Mouse (Mus musculus): ENCODE data around the gene Olfr381. TPM values are rescaled to one million over a fixed set of nuclear protein-coding genes. Genes with fewer than 3 reads are reported as not detected.
"Not testable (repeated sequence)": the region's sequence is repeated elsewhere in the genome, so short reads cannot be mapped to it uniquely, and the experiment has no call there.

Olfr381 gene
- not detected in 2 replicates for polyA plus RNA-seq (2011; ENCODE audit: insufficient read depth, insufficient read length, low read depth, missing spikeins)

GRCm38 (mm10) chr11:73491503-73491902, at the start of gene Olfr381:
Gene Olfr381 (minus strand): TSS chr11:73491603.
- Histone ChIP-seq H3K27me3 (ENCODE audit: control insufficient read depth, insufficient read depth, low read length, poor library complexity, severe bottlenecking) (no peaks in the 10 kb centered on the region), H3K27ac (ENCODE audit: insufficient read depth, low read length) (no peak within 1 kb of the TSS), H3K9me3 (replicated peaks; ENCODE audit: control insufficient read depth, insufficient read depth, low read length, poor library complexity, severe bottlenecking) (no peaks in the 10 kb centered on the region), H3K4me1 (ENCODE audit: control insufficient read depth, insufficient read depth, low read length) (no peaks in the 10 kb centered on the region), H3K36me3 (ENCODE audit: control insufficient read depth, insufficient read depth, low read length, poor library complexity, severe bottlenecking) (no peaks in the 10 kb centered on the region), H3K9ac (ENCODE audit: low read depth, poor library complexity, severe bottlenecking) (no peak within 1 kb of the TSS), H3K4me3 (ENCODE audit: low read depth, low read length) (no peak within 1 kb of the TSS)
- TF ChIP-seq POLR2A (IDR thresholded peaks at IDR 0.05; ENCODE audit: insufficient read depth, low read length) (no peak), CTCF (IDR thresholded peaks at IDR 0.05; ENCODE audit: low read depth, low read length) (no peak), EP300 (IDR thresholded peaks at IDR 0.05; ENCODE audit: insufficient read depth, low read depth, low read length) (no peak)

DNA sequence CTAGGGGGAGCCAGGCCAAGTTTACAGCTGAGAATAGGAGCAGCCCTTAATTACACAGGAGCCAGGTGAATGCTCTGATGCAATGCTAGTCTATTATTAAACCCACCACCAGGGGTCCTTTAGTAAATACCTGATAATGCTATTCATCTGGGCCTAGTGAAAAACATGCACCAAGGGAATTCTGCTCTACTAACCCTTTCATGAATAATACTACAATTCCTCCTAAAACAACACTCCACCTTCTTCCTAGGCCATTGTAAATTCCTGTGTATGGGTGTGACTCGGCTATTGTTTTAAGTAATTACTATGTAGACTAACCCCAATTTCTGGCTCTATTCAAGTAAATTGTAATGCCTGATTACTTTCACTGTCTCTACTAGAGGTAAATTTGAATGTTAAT, 37.6 kb upstream of the Olfr381 start:
- H3K27me3 ChIP-seq (ENCODE audit: control insufficient read depth, insufficient read depth, low read length, poor library complexity, severe bottlenecking); H3K4me1 ChIP-seq (ENCODE audit: control insufficient read depth, insufficient read depth, low read length); H3K9me3 ChIP-seq (replicated peaks; ENCODE audit: control insufficient read depth, insufficient read depth, low read length, poor library complexity, severe bottlenecking); H3K36me3 ChIP-seq (ENCODE audit: control insufficient read depth, insufficient read depth, low read length, poor library complexity, severe bottlenecking); H3K4me3 ChIP-seq (ENCODE audit: low read depth, low read length); H3K9ac ChIP-seq (ENCODE audit: low read depth, poor library complexity, severe bottlenecking): not testable (repeated sequence)
- H3K27ac ChIP-seq (ENCODE audit: insufficient read depth, low read length) = peak overlapping the region; percentile 82; the same call in 1 of the 2 replicates

- Histone ChIP-seq H3K4me1 (ENCODE audit: control insufficient read depth, insufficient read depth, low read length) (no peaks in the 10 kb centered on the region), H3K9me3 (replicated peaks; ENCODE audit: control insufficient read depth, insufficient read depth, low read length, poor library complexity, severe bottlenecking) (no peaks in the 10 kb centered on the region), H3K27ac (ENCODE audit: insufficient read depth, low read length) (no peak within 1 kb of the TSS), H3K4me3 (ENCODE audit: low read depth, low read length) (no peak within 1 kb of the TSS), H3K9ac (ENCODE audit: low read depth, poor library complexity, severe bottlenecking) (no peak within 1 kb of the TSS), H3K36me3 (ENCODE audit: control insufficient read depth, insufficient read depth, low read length, poor library complexity, severe bottlenecking) (no peaks in the 10 kb centered on the region), H3K27me3 (ENCODE audit: control insufficient read depth, insufficient read depth, low read length, poor library complexity, severe bottlenecking) (no peaks in the 10 kb centered on the region)
- TF ChIP-seq EP300 (IDR thresholded peaks at IDR 0.05; ENCODE audit: insufficient read depth, low read depth, low read length) (no peak), CTCF (IDR thresholded peaks at IDR 0.05; ENCODE audit: low read depth, low read length) (no peak), POLR2A (IDR thresholded peaks at IDR 0.05; ENCODE audit: insufficient read depth, low read length) (no peak)
Observed at GRCm38 (mm10) chr11:73517097-73517496, 25.7 kb upstream of the Olfr381 start, which contains the start of gene Olfr382. Gene Olfr382 (minus strand): TSS chr11:73517197.

GRCm38 (mm10) chr11:73457408-73457807, 34.0 kb downstream of the Olfr381 start, which contains the start of gene Olfr380:
Gene Olfr380 (minus strand): TSS chr11:73457508.
- TF ChIP-seq EP300 (IDR thresholded peaks at IDR 0.05; ENCODE audit: insufficient read depth, low read depth, low read length) (no peak), CTCF (IDR thresholded peaks at IDR 0.05; ENCODE audit: low read depth, low read length) (no peak), POLR2A (IDR thresholded peaks at IDR 0.05; ENCODE audit: insufficient read depth, low read length) (no peak)
- Histone ChIP-seq H3K4me1 (ENCODE audit: control insufficient read depth, insufficient read depth, low read length) (no peaks in the 10 kb centered on the region), H3K9me3 (replicated peaks; ENCODE audit: control insufficient read depth, insufficient read depth, low read length, poor library complexity, severe bottlenecking) (no peaks in the 10 kb centered on the region), H3K27me3 (ENCODE audit: control insufficient read depth, insufficient read depth, low read length, poor library complexity, severe bottlenecking) (no peaks in the 10 kb centered on the region), H3K36me3 (ENCODE audit: control insufficient read depth, insufficient read depth, low read length, poor library complexity, severe bottlenecking) (no peaks in the 10 kb centered on the region), H3K27ac (ENCODE audit: insufficient read depth, low read length) (no peak within 1 kb of the TSS), H3K9ac (ENCODE audit: low read depth, poor library complexity, severe bottlenecking) (no peak within 1 kb of the TSS), H3K4me3 (ENCODE audit: low read depth, low read length) (no peak within 1 kb of the TSS)

Other genes starting within 250 kb of the Olfr381 start
- gene Trpv3, start 224.2 kb downstream of the Olfr381 start, polyA plus RNA-seq (2011; ENCODE audit: insufficient read depth, insufficient read length, low read depth, missing spikeins) = 0.11 TPM in 1 of 2 replicates, not detected in the other
- 2.1 and 3.7 TPM in 2 replicates for gene Aspa, start 162.0 kb downstream of the Olfr381 start, polyA plus RNA-seq (2011; ENCODE audit: insufficient read depth, insufficient read length, low read depth, missing spikeins)
- not detected in 2 replicates for gene Gm49340, start 161.9 kb downstream of the Olfr381 start, polyA plus RNA-seq (2011; ENCODE audit: insufficient read depth, insufficient read length, low read depth, missing spikeins)
- gene Spata22, start 161.9 kb downstream of the Olfr381 start, polyA plus RNA-seq (2011; ENCODE audit: insufficient read depth, insufficient read length, low read depth, missing spikeins) = 2.2 and 3.0 TPM in 2 replicates
- not detected in 2 replicates for gene Olfr20, start 140.8 kb downstream of the Olfr381 start, polyA plus RNA-seq (2011; ENCODE audit: insufficient read depth, insufficient read length, low read depth, missing spikeins)
- gene Olfr376, start 120.4 kb downstream of the Olfr381 start, polyA plus RNA-seq (2011; ENCODE audit: insufficient read depth, insufficient read length, low read depth, missing spikeins) = not detected in 2 replicates
- not detected in 2 replicates for gene Olfr1, start 92.0 kb downstream of the Olfr381 start, polyA plus RNA-seq (2011; ENCODE audit: insufficient read depth, insufficient read length, low read depth, missing spikeins)
- gene Olfr378, start 63.1 kb downstream of the Olfr381 start, polyA plus RNA-seq (2011; ENCODE audit: insufficient read depth, insufficient read length, low read depth, missing spikeins) = not detected in 2 replicates
- not detected in 2 replicates for gene Olfr380, start 34.1 kb downstream of the Olfr381 start, polyA plus RNA-seq (2011; ENCODE audit: insufficient read depth, insufficient read length, low read depth, missing spikeins)
- gene Olfr382, start 25.6 kb upstream of the Olfr381 start, polyA plus RNA-seq (2011; ENCODE audit: insufficient read depth, insufficient read length, low read depth, missing spikeins) = not detected in 2 replicates
- gene Olfr385, start 101.4 kb upstream of the Olfr381 start, polyA plus RNA-seq (2011; ENCODE audit: insufficient read depth, insufficient read length, low read depth, missing spikeins) = not detected in 2 replicates
- gene Olfr384, start 107.0 kb upstream of the Olfr381 start, polyA plus RNA-seq (2011; ENCODE audit: insufficient read depth, insufficient read length, low read depth, missing spikeins) = not detected in 2 replicates
- not detected in 2 replicates for gene Zfp735, start 197.2 kb upstream of the Olfr381 start, polyA plus RNA-seq (2011; ENCODE audit: insufficient read depth, insufficient read length, low read depth, missing spikeins)

All from ES-Bruce4 (cell line).